Mouse (Mus musculus): ENCODE data around the gene Sectm1a. TPM values are rescaled to one million over a fixed set of nuclear protein-coding genes. Genes with fewer than 3 reads are reported as not detected.
"Not testable (repeated sequence)": the region's sequence is repeated elsewhere in the genome, so short reads cannot be mapped to it uniquely, and the experiment has no call there.

Gene Sectm1a
- total and polyA plus RNA-seq, 2 experiments from 2014 or later, result not detected

DNA sequence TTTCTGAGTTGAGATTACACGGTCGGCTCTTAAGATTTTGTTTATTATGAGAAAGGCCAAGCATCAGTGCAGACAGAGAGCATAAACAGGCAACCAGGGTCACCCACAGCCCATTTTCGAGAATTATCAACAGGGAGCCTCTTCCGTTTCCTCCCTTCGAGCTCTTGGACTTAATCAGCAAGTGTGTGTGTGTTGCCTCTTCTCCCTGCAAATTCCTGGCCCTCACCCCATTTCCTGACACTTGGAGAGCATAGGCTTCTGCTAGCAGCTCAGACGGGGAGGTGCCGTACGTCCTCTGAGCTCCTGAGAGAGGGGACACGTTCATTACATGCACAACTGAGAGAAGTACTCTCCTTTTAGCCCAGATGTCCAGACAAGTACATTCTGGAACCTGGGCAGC lies 27.0 kb upstream of the Sectm1a start:
- no peaks in the 10 kb centered on the region for H3K27me3 ChIP-seq (ENCODE audit: insufficient read depth, low read length)
- H3K36me3 ChIP-seq (ENCODE audit: insufficient read depth), result no peaks in the 10 kb centered on the region
- H3K27ac ChIP-seq (ENCODE audit: low read depth, low read length), result no peak overlapping the region
- no peak overlapping the region for H3K4me2 ChIP-seq (ENCODE audit: low read depth)
- no peak for DNase-seq
- H3K4me1 ChIP-seq (ENCODE audit: insufficient read depth), result no peaks in the 10 kb centered on the region
- 72% methylated on average over 9 of the region's 9 CpGs for WGBS
- H3K4me3 ChIP-seq (ENCODE audit: low read depth, low read length), result no peak overlapping the region
- no peak overlapping the region for H3K9ac ChIP-seq
- no peaks in the 10 kb centered on the region for H3K9me3 ChIP-seq (ENCODE audit: low read length)
- no peak for ATAC-seq
- no peak for TF ChIP-seq CTCF (IDR thresholded peaks at IDR 0.05; ENCODE audit: low read depth)

DNA sequence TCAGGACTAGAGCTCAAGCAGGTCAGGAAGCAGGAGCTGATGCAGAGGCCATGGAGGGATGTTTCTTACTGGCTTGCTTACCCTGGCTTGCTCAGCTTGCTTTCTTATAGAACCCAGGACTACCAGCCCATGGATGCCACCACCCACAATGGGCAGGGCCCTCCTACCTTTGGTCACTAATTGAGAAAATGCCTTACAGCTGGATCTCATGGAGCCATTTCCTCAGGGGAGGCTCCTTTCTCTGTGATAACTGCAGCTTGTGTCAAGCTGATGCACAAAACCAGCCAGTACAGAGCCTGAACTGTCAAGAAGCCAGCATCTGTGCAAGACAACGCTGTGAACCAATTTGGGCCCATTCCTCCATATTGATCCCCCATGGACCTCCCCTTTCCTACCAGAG lies 26.2 kb upstream of the Sectm1a start:
- not testable (repeated sequence) for H3K4me1 ChIP-seq (ENCODE audit: insufficient read depth); ATAC-seq; H3K9ac ChIP-seq; H3K4me2 ChIP-seq (ENCODE audit: low read depth); H3K9me3 ChIP-seq (ENCODE audit: low read length); DNase-seq; H3K27ac ChIP-seq (ENCODE audit: low read depth, low read length); H3K27me3 ChIP-seq (ENCODE audit: insufficient read depth, low read length); H3K36me3 ChIP-seq (ENCODE audit: insufficient read depth); H3K4me3 ChIP-seq (ENCODE audit: low read depth, low read length)
- WGBS, result 73% methylated on average over 1 of the region's 1 CpGs

- no peak for TF ChIP-seq CTCF (IDR thresholded peaks at IDR 0.05; ENCODE audit: low read depth)
- Histone ChIP-seq H3K4me3 (ENCODE audit: low read depth, low read length) (no peak overlapping the region), H3K4me2 (ENCODE audit: low read depth) (no peak overlapping the region), H3K4me1 (ENCODE audit: insufficient read depth) (no peaks in the 10 kb centered on the region), H3K9ac (no peak overlapping the region), H3K9me3 (ENCODE audit: low read length) (no peaks in the 10 kb centered on the region), H3K36me3 (ENCODE audit: insufficient read depth) (no peaks in the 10 kb centered on the region), H3K27ac (ENCODE audit: low read depth, low read length) (no peak overlapping the region), H3K27me3 (ENCODE audit: insufficient read depth, low read length) (no peaks in the 10 kb centered on the region)
- 85% methylated on average over 4 of the region's 4 CpGs for whole genome bisulfite sequencing
- ATAC-seq, result no peak
- no peak for DNase-seq
These were observed 20.2 kb upstream of the Sectm1a start for GRCm38 (mm10) chr11:121101124-121101805.

DNA sequence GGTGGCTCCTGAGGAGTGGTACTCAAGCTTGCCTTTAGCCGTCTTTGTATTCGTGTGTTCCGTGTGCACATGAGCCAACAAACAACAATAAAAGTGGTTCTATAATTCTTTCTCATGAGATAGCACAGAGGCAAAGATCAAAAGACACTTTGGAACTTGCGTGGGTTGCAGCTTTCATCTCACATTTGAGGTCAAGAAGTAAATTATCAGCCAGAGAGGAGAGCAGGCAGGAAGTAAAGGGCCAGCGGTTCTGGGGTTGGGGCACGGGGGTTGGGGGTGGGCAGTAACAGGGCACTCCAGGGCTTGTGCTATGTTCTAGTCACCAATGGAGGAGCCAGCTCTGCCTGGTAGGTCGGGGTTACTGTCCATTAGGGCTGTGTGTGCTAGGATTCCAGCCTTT lies 19.7 kb upstream of the Sectm1a start:
- Histone ChIP-seq H3K36me3 (ENCODE audit: insufficient read depth) (no peaks in the 10 kb centered on the region), H3K4me1 (ENCODE audit: insufficient read depth) (no peaks in the 10 kb centered on the region), H3K4me3 (ENCODE audit: low read depth, low read length) (no peak overlapping the region), H3K27me3 (ENCODE audit: insufficient read depth, low read length) (no peaks in the 10 kb centered on the region), H3K9ac (no peak overlapping the region), H3K9me3 (ENCODE audit: low read length) (no peaks in the 10 kb centered on the region), H3K27ac (ENCODE audit: low read depth, low read length) (no peak overlapping the region), H3K4me2 (ENCODE audit: low read depth) (no peak overlapping the region)
- TF ChIP-seq CTCF (IDR thresholded peaks at IDR 0.05; ENCODE audit: low read depth), result no peak
- ATAC-seq (no peak), DNase-seq (no peak)
- WGBS, result 67% methylated on average over 7 of the region's 7 CpGs

DNA sequence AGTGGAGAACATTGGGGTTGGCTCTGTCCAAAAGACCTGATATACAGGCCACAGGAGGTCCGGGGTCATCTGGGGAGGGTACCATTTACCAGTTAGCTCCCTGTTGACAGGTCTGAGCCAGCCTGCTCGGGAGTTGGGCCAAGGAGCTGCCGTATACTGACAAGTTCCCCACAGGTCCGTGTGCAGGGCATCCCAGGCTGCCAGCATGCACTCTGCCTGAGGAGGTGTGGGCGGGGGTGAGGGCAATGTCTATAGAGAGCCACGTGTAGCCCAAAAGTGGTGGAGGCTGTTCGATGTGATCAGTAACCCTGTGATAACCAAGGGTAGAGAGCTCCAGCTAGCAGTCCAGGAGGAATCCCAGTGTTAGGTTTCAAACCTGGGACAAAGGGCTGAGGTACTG lies 18.7 kb upstream of the Sectm1a start:
- no peak overlapping the region for H3K27ac ChIP-seq (ENCODE audit: low read depth, low read length)
- no peak overlapping the region for H3K9ac ChIP-seq
- no peak for TF ChIP-seq CTCF (IDR thresholded peaks at IDR 0.05; ENCODE audit: low read depth)
- no peaks in the 10 kb centered on the region for H3K9me3 ChIP-seq (ENCODE audit: low read length)
- no peak overlapping the region for H3K4me3 ChIP-seq (ENCODE audit: low read depth, low read length)
- 65% methylated on average over 7 of the region's 7 CpGs for WGBS
- no peaks in the 10 kb centered on the region for H3K27me3 ChIP-seq (ENCODE audit: insufficient read depth, low read length)
- H3K36me3 ChIP-seq (ENCODE audit: insufficient read depth), result no peaks in the 10 kb centered on the region
- no peak for DNase-seq
- H3K4me2 ChIP-seq (ENCODE audit: low read depth), result no peak overlapping the region
- H3K4me1 ChIP-seq (ENCODE audit: insufficient read depth), result no peaks in the 10 kb centered on the region
- no peak for ATAC-seq

DNA sequence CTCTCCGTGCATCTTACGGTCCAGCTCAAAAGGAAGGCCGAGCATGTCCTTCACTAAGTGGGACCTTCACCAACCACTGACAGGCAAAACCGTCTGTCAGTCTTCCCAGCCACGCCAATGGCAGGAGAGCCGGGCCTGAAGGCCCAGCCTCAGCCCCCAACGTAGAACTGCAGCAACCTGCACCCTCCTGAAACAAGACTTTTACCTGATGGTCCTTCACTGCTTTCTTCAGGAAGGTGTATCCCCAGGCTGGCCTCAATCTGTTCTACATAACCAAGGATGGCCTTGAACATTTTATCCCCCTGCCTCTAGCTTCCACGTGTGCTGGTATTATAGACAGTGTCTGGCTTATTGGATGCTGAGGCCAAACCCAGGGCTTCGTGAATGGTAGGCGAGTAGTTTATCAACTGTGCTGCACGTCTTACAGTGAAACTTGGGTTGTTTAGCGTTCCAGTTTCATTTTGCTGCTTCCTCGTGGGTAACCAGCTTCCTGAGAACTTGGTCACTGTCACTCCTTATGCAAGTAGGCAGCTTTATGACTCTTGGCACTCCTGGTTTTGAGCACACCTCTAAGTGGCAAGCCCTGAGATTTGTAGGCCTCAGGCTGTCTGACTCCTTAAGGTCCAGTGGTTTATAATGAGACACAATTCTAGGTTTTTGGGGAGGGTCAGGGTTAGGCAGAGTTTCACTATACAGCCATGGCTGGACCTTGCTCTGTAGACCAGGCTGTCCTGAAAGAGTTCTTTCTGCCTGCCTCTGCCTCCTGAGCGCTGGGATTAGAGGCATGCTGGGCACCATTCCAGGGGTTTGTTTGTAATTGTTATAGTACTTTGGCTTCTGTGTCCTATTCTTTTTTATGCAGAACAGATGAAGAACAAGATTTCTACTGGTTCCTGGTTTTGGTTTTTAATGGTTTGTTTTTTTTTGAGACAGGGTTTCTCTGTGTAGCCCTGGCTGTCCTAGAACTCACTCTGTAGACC lies 11.9 kb upstream of the Sectm1a start:
- H3K9ac ChIP-seq, result no peak overlapping the region
- no peak for ATAC-seq
- no peak overlapping the region for H3K27ac ChIP-seq (ENCODE audit: low read depth, low read length)
- no peak for DNase-seq
- H3K4me3 ChIP-seq (ENCODE audit: low read depth, low read length), result no peak overlapping the region
- no peaks in the 10 kb centered on the region for H3K4me1 ChIP-seq (ENCODE audit: insufficient read depth)
- H3K9me3 ChIP-seq (ENCODE audit: low read length), result no peaks in the 10 kb centered on the region
- H3K4me2 ChIP-seq (ENCODE audit: low read depth), result no peak overlapping the region
- TF ChIP-seq CTCF (IDR thresholded peaks at IDR 0.05; ENCODE audit: low read depth), result no peak
- H3K36me3 ChIP-seq (ENCODE audit: insufficient read depth), result no peaks in the 10 kb centered on the region
- 89% methylated on average over 14 of the region's 14 CpGs for WGBS
- no peaks in the 10 kb centered on the region for H3K27me3 ChIP-seq (ENCODE audit: insufficient read depth, low read length)

DNA sequence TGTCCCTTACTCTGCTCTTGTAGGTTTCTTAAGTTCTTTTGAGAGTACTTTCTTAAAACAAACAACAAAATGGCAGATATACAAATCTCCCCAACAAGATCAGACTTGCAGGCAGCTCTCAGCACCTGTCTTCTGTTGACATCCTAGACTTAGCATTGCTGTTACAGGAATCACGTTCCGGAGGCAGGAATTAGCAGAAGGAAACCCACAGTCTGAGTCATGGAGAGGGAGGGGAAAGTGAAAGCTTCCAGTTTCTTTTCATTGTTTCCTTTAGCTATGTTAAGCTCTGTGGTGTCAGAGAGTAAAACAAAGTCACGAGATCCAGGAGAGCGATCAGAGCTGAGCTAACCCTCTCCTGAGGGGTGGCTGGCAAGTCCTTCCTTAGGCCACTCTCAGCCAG lies 9.9 kb upstream of the Sectm1a start:
- Histone ChIP-seq H3K27me3 (ENCODE audit: insufficient read depth, low read length) (no peaks in the 10 kb centered on the region), H3K36me3 (ENCODE audit: insufficient read depth) (no peaks in the 10 kb centered on the region), H3K27ac (ENCODE audit: low read depth, low read length) (no peak overlapping the region), H3K4me3 (ENCODE audit: low read depth, low read length) (no peak overlapping the region), H3K4me1 (ENCODE audit: insufficient read depth) (no peaks in the 10 kb centered on the region), H3K9ac (no peak overlapping the region), H3K4me2 (ENCODE audit: low read depth) (no peak overlapping the region), H3K9me3 (ENCODE audit: low read length) (no peaks in the 10 kb centered on the region)
- ATAC-seq (no peak), DNase-seq (no peak)
- TF ChIP-seq CTCF (IDR thresholded peaks at IDR 0.05; ENCODE audit: low read depth), result no peak
- 62% methylated on average over 4 of the region's 4 CpGs for WGBS

Measured in forebrain, postnatal 0 days (tissue).